Comparison of ENCODE assay signal across 22 mouse cellular contexts in the genomic region with DNA sequence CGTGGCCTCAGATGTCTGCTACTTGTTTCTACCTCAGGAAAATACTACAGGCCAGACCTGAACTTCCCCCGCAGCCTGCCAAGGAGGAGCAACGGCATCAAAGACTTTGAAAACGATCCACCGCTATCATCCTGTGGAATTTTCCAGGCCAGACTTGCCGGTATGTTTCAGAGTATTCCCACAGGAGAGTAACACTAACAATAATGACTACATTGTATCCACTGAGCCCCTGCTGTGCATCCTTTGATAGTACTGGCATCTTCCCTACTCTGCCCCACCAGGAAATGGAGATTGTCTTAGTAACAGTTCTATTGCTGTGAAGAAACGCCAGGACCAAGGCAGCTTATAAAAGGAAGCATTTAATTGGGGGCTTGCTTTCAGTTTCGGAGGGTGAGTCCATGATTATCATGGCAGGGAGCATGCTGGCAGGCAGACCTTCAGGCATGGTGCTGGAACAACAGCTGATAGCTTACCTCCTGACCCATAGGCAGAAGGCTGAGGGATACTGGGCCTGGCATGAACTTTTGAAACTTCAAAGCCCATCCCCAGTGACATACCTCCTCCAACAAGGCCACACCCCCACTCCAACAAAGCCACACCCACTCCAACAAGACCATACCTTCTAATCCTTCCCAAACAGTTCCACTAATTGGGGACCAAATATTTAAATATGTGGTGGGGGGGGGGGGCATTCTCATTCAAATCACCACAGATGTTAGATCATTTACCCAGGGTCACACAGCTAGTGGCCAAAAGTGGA. TPM values are rescaled to one million over a fixed set of nuclear protein-coding genes. Genes with fewer than 3 reads are reported as not detected.
A peak's percentile ranks its signal among the peaks of the same experiment; 100 is the strongest.
DNase-seq lines count a peak whose midpoint lies in the region; ATAC-seq and TF ChIP-seq lines count a peak whose summit lies in the region.
"Had no signal": no experiment of that assay in that cellular context is flagged by ENCODE, and none has a peak within 500 bp of the region (broad histone marks: within the 10 kb centered on the region; RNA-seq: fewer than 3 reads in every experiment).

No protein-coding gene starts in this region.

- WGBS in embryonic facial prominence, embryonic 11.5 days = 36% methylated on average over 8 of the region's 8 CpGs
- 37% methylated on average over 8 of the region's 8 CpGs for WGBS in embryonic facial prominence, embryonic 10.5 days
- WGBS in heart, embryonic 10.5 days = 39% methylated on average over 8 of the region's 8 CpGs

- no peak overlapping the region for H3K27ac ChIP-seq in embryonic facial prominence, embryonic 11.5 days (replicated peaks; ENCODE audit: low read depth, low read length)
- no peak overlapping the region for H3K27ac ChIP-seq in embryonic facial prominence, embryonic 10.5 days (replicated peaks)
- H3K27ac ChIP-seq in MEL (ENCODE audit: control insufficient read depth, low read depth, low read length) = peak overlapping the region; percentile 91
- H3K27ac ChIP-seq in heart, embryonic 10.5 days = no peak overlapping the region
- H3K27ac ChIP-seq: heart, embryonic 15.5 days; kidney, postnatal 0 days; left cerebral cortex, adult 2 months; limb, embryonic 12.5 days; liver, embryonic 15.5 days; stomach, embryonic 15.5 days had no signal

- ATAC-seq in embryonic facial prominence, embryonic 11.5 days (replicated peaks; ENCODE audit: insufficient number of reproducible peaks, low FRiP score, low TSS enrichment, low read depth) = no peak
- ATAC-seq: CD4-positive, CD25-positive, alpha-beta regulatory T cell, adult 4 months; forebrain, embryonic 16.5 days; intestine, embryonic 16.5 days had no signal

- no peaks in the 10 kb centered on the region for H3K9me3 ChIP-seq in embryonic facial prominence, embryonic 11.5 days (replicated peaks; ENCODE audit: control insufficient read depth, low read length)
- H3K9me3 ChIP-seq in embryonic facial prominence, embryonic 10.5 days = no peaks in the 10 kb centered on the region
- no peaks in the 10 kb centered on the region for H3K9me3 ChIP-seq in MEL (replicated peaks; ENCODE audit: insufficient read depth, low read length)
- H3K9me3 ChIP-seq in heart, embryonic 10.5 days = no peaks in the 10 kb centered on the region
- H3K9me3 ChIP-seq: heart, embryonic 15.5 days; limb, embryonic 12.5 days; liver, embryonic 15.5 days; stomach, embryonic 15.5 days had no signal

- H3K4me1 ChIP-seq in embryonic facial prominence, embryonic 11.5 days (ENCODE audit: control insufficient read depth, insufficient read depth, low read length) = no peaks in the 10 kb centered on the region
- H3K4me1 ChIP-seq in embryonic facial prominence, embryonic 10.5 days = peaks cover 9% of the 10 kb centered on the region; the same call in 1 of the 2 replicates
- H3K4me1 ChIP-seq in MEL (ENCODE audit: control insufficient read depth in 1 of 2, insufficient read depth in 2 of 2, low read length in 2 of 2) = peaks cover 12 to 17% of the 10 kb centered on the region in 2 experiments
- peaks cover 8% of the 10 kb centered on the region; the same call in 1 of the 2 replicates for H3K4me1 ChIP-seq in heart, embryonic 10.5 days
- H3K4me1 ChIP-seq: heart, embryonic 15.5 days; limb, embryonic 12.5 days; liver, embryonic 15.5 days; stomach, embryonic 15.5 days had no signal

- no peak overlapping the region for H3K9ac ChIP-seq in embryonic facial prominence, embryonic 11.5 days (replicated peaks; ENCODE audit: low read length)
- peak overlapping the region; percentile 44 for H3K9ac ChIP-seq in MEL (ENCODE audit: control insufficient read depth, low read depth, low read length, poor library complexity, severe bottlenecking)
- H3K9ac ChIP-seq: heart, embryonic 15.5 days; liver, embryonic 15.5 days; stomach, embryonic 15.5 days had no signal

- TF ChIP-seq EP300 in MEL (IDR thresholded peaks at IDR 0.05; ENCODE audit: low read depth in 1 of 2, low read length in 2 of 2) = no peak

- no peaks in the 10 kb centered on the region for H3K79me2 ChIP-seq in MEL (ENCODE audit: control insufficient read depth, insufficient read depth, low read length, poor library complexity)

- no peak overlapping the region for H3K4me2 ChIP-seq in embryonic facial prominence, embryonic 11.5 days (ENCODE audit: low read depth, low read length)
- H3K4me2 ChIP-seq: heart, embryonic 15.5 days; limb, embryonic 12.5 days; liver, embryonic 15.5 days; stomach, embryonic 15.5 days had no signal

- no peak overlapping the region for H3K4me3 ChIP-seq in embryonic facial prominence, embryonic 11.5 days (ENCODE audit: low read depth, low read length)
- no peak overlapping the region for H3K4me3 ChIP-seq in embryonic facial prominence, embryonic 10.5 days
- no peak overlapping the region for H3K4me3 ChIP-seq in MEL (ENCODE audit: control insufficient read depth in 1 of 2, insufficient read depth in 1 of 2, low read depth in 2 of 2, low read length in 2 of 2)
- no peak overlapping the region for H3K4me3 ChIP-seq in heart, embryonic 10.5 days
- H3K4me3 ChIP-seq: heart, embryonic 15.5 days; left cerebral cortex, adult 2 months; limb, embryonic 12.5 days; liver, embryonic 15.5 days; megakaryocyte, embryonic 14.5 days; stomach, embryonic 15.5 days had no signal

- H3K27me3 ChIP-seq in embryonic facial prominence, embryonic 11.5 days (ENCODE audit: control insufficient read depth, insufficient read depth, low read length) = no peaks in the 10 kb centered on the region
- no peaks in the 10 kb centered on the region for H3K27me3 ChIP-seq in embryonic facial prominence, embryonic 10.5 days (replicated peaks; ENCODE audit: low read depth, poor library complexity, severe bottlenecking)
- no peaks in the 10 kb centered on the region for H3K27me3 ChIP-seq in MEL (ENCODE audit: control insufficient read depth in 1 of 2, insufficient read depth in 2 of 2, low read length in 2 of 2)
- no peaks in the 10 kb centered on the region for H3K27me3 ChIP-seq in heart, embryonic 10.5 days (ENCODE audit: insufficient read depth, poor library complexity, severe bottlenecking)
- H3K27me3 ChIP-seq: heart, embryonic 15.5 days; liver, embryonic 15.5 days; megakaryocyte, embryonic 14.5 days; stomach, embryonic 15.5 days had no signal

- DNase-seq in embryonic facial prominence, embryonic 11.5 days (ENCODE audit: low spot score) = peak; percentile 18
- no peak for DNase-seq in embryonic facial prominence, embryonic 10.5 days (ENCODE audit: low spot score)
- DNase-seq in kidney, postnatal 14 days = peak; percentile 33
- no peak for DNase-seq in kidney, adult 18-20 months
- DNase-seq in MEL (ENCODE audit: low read depth, low spot score) = no peak
- DNase-seq in mesoderm, embryonic 11.5 days (ENCODE audit: low read depth, low spot score) = peak; percentile 12
- DNase-seq in gastrocnemius, postnatal 25 days = no peak
- DNase-seq in heart, embryonic 10.5 days (ENCODE audit: low spot score) = no peak
- DNase-seq: cerebellum, adult 9-11 months; lung, postnatal 10 days; spleen, adult 18-20 months had no signal

- no peaks in the 10 kb centered on the region for H3K36me3 ChIP-seq in embryonic facial prominence, embryonic 11.5 days (replicated peaks; ENCODE audit: control insufficient read depth, insufficient read depth, low read depth, low read length)
- H3K36me3 ChIP-seq in embryonic facial prominence, embryonic 10.5 days (replicated peaks) = no peaks in the 10 kb centered on the region
- peaks cover 14 to 17% of the 10 kb centered on the region in 2 experiments for H3K36me3 ChIP-seq in MEL (ENCODE audit: control insufficient read depth in 1 of 2, insufficient read depth in 2 of 2, low read length in 2 of 2)
- H3K36me3 ChIP-seq in heart, embryonic 10.5 days = no peaks in the 10 kb centered on the region
- H3K36me3 ChIP-seq: heart, embryonic 15.5 days; limb, embryonic 12.5 days; stomach, embryonic 15.5 days had no signal

- no peak for TF ChIP-seq RAD21 in MEL (IDR thresholded peaks at IDR 0.05; ENCODE audit: low read depth, low read length)

- no peak for TF ChIP-seq POLR2A in MEL (IDR thresholded peaks at IDR 0.05; ENCODE audit: control insufficient read depth in 1 of 2, insufficient read depth in 1 of 2, low read depth in 1 of 2, low read length in 2 of 2, poor library complexity in 1 of 2)

- no peak for TF ChIP-seq CTCF in MEL (IDR thresholded peaks at IDR 0.05 in 2 of 3, conservative IDR thresholded peaks at IDR 0.05 in 1 of 3; ENCODE audit: control insufficient read depth in 1 of 3, insufficient read depth in 1 of 3, low read depth in 2 of 3, low read length in 3 of 3, poor library complexity in 1 of 3, severe bottlenecking in 1 of 3)

RNA-seq across cellular contexts. Expression of gene Ubash3a, which starts 24.8 kb away (rescaled TPM):
- polyA plus RNA-seq in embryonic facial prominence, embryonic 11.5 days (2014; fragmentation: Nextera tagmentation; extraction: Ambion mirVana) = 0.11 and 0.36 TPM in 2 replicates
- polyA plus RNA-seq in embryonic facial prominence, embryonic 10.5 days (2016; fragmentation: Nextera tagmentation; extraction: Ambion mirVana) = 0.20 and 0.34 TPM in 2 replicates
- total RNA-seq in MEL (2012; rRNA removed) = 24.9 and 30.2 TPM in 2 replicates
- polyA plus RNA-seq in MEL (2012; ENCODE audit: insufficient read depth in 1 of 2, insufficient read length in 2 of 2, low read depth in 1 of 2, low replicate concordance in 2 of 2, missing spikeins in 1 of 2) = 10 to 100 TPM; 27.6 to 57.4 TPM
- under 1 TPM in 1 of 2 experiments, not detected in 1; 0.19 TPM for total RNA-seq in gastrocnemius, postnatal 25 days (2021)
- 0.75 and 3.0 TPM in 2 replicates for polyA plus RNA-seq in heart, embryonic 10.5 days (2016; fragmentation: Nextera tagmentation; extraction: Ambion mirVana)
- total RNA-seq: left cerebral cortex, adult 2 months had no signal
- polyA plus RNA-seq: forebrain, embryonic 16.5 days had no signal

RNA-seq across cellular contexts. Expression of gene Tmprss3, which starts 33.7 kb away (rescaled TPM):
- not detected in 2 replicates for polyA plus RNA-seq in embryonic facial prominence, embryonic 11.5 days (2014; fragmentation: Nextera tagmentation; extraction: Ambion mirVana)
- polyA plus RNA-seq in embryonic facial prominence, embryonic 10.5 days (2016; fragmentation: Nextera tagmentation; extraction: Ambion mirVana) = 0.05 TPM in 1 of 2 replicates, not detected in the other
- 0.08 and 0.13 TPM in 2 replicates for total RNA-seq in MEL (2012; rRNA removed)
- under 1 TPM in 1 of 2 experiments, not detected in 1; 0.11 TPM for polyA plus RNA-seq in MEL (2012; ENCODE audit: insufficient read depth in 1 of 2, insufficient read length in 2 of 2, low read depth in 1 of 2, low replicate concordance in 2 of 2, missing spikeins in 1 of 2)
- total RNA-seq in gastrocnemius, postnatal 25 days (2021) = not detected
- not detected in 2 replicates for polyA plus RNA-seq in heart, embryonic 10.5 days (2016; fragmentation: Nextera tagmentation; extraction: Ambion mirVana)
- total RNA-seq: left cerebral cortex, adult 2 months had no signal
- polyA plus RNA-seq: forebrain, embryonic 16.5 days; heart, embryonic 15.5 days; hindbrain, embryonic 11.5 days; limb, embryonic 12.5 days had no signal

RNA-seq across cellular contexts. Expression of gene Rsph1, which starts 44.8 kb away (rescaled TPM):
- polyA plus RNA-seq in embryonic facial prominence, embryonic 11.5 days (2014; fragmentation: Nextera tagmentation; extraction: Ambion mirVana) = 0.66 and 0.76 TPM in 2 replicates
- polyA plus RNA-seq in embryonic facial prominence, embryonic 10.5 days (2016; fragmentation: Nextera tagmentation; extraction: Ambion mirVana) = 1.8 and 2.1 TPM in 2 replicates
- 1.3 and 2.0 TPM in 2 replicates for total RNA-seq in MEL (2012; rRNA removed)
- 1 to 10 TPM in 1 of 2 experiments, not detected in 1; 3.6 TPM for polyA plus RNA-seq in MEL (2012; ENCODE audit: insufficient read depth in 1 of 2, insufficient read length in 2 of 2, low read depth in 1 of 2, low replicate concordance in 2 of 2, missing spikeins in 1 of 2)
- total RNA-seq in gastrocnemius, postnatal 25 days (2021) = 10 to 100 TPM in 1 of 2 experiments, 1 to 10 TPM in 1; 8.0 to 10.2 TPM
- 1.8 and 2.4 TPM in 2 replicates for polyA plus RNA-seq in heart, embryonic 10.5 days (2016; fragmentation: Nextera tagmentation; extraction: Ambion mirVana)

RNA-seq across cellular contexts. Expression of gene Slc37a1, which starts 54.2 kb away (rescaled TPM):
- polyA plus RNA-seq in embryonic facial prominence, embryonic 11.5 days (2014; fragmentation: Nextera tagmentation; extraction: Ambion mirVana) = 1.8 and 2.4 TPM in 2 replicates
- polyA plus RNA-seq in embryonic facial prominence, embryonic 10.5 days (2016; fragmentation: Nextera tagmentation; extraction: Ambion mirVana) = 5.3 and 7.7 TPM in 2 replicates
- total RNA-seq in MEL (2012; rRNA removed) = 10.3 and 15.0 TPM in 2 replicates
- polyA plus RNA-seq in MEL (2012; ENCODE audit: insufficient read depth in 1 of 2, insufficient read length in 2 of 2, low read depth in 1 of 2, low replicate concordance in 2 of 2, missing spikeins in 1 of 2) = 10 to 100 TPM in 1 of 2 experiments, not detected in 1; 14.2 TPM
- total RNA-seq in gastrocnemius, postnatal 25 days (2021) = 1 to 10 TPM; 3.0 to 5.2 TPM
- 3.9 and 4.8 TPM in 2 replicates for polyA plus RNA-seq in heart, embryonic 10.5 days (2016; fragmentation: Nextera tagmentation; extraction: Ambion mirVana)

Comparison
In these comparisons a context has a peak if more than half of its experiments do, and no peak if none do; other contexts are left out.
1. DNase-seq: peak in embryonic facial prominence, embryonic 11.5 days (single experiment), kidney, postnatal 14 days (single experiment) and mesoderm, embryonic 11.5 days (single experiment); none in embryonic facial prominence, embryonic 10.5 days (single experiment), kidney, adult 18-20 months (single experiment), MEL (single experiment), gastrocnemius, postnatal 25 days (single experiment) and heart, embryonic 10.5 days (single experiment).